Mouse (Mus musculus): ENCODE measurements at regions not wholly inside any gene's neighbourhood (a gene's known extent, or its start where the extent isn't known, plus 50 kb on each side); places are given as distances from the start of the nearest gene placed in this dataset.
"Not testable (repeated sequence)": the region's sequence is repeated elsewhere in the genome, so short reads cannot be mapped to it uniquely, and the experiment has no call there.

DNA sequence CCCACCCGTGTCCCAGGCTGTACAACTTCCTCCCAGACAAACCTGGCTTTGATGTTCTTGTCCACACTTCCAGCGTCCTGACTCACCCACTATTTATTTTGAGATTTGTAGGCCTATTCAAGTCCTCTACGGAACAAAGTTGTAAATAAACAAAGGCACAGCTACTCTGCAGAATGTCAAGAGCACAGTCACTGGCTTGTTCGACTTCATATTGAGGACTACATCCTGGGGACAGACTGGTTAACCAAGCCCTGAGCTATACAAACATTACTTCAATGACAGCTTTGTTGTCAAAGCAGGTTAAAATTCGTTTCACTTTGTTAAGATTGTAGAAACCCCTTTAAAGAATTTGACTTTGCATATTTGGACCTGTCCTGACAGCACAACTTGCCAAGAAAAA lies 190.3 kb upstream of the Ctso start:
- DNase-seq (ENCODE audit: low spot score), result no peak

DNA sequence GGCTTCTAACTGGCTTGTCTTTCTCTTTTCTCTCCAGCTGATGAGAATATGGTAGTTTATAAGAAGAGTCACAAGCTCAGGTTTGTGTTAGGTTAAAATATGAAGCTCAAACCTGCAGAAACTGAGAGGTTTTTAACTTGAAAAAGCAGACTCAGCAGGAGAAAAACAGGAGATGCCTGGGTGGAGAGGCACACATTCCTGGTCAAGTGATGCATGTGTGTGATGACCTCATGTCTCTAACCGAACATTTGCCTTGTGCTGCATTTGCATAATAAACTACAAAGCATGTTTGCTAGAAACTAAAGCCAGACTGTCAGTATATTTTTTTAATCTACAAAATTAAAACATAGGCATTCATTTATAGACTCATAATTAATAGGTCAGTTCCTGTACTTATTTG lies 182.2 kb upstream of the Ctso start:
- DNase-seq (ENCODE audit: low spot score), result no peak

GRCm38 (mm10) chr3:81752955-81753354 lies 179.4 kb upstream of the Ctso start:
- no peak for DNase-seq (ENCODE audit: low spot score)

DNA sequence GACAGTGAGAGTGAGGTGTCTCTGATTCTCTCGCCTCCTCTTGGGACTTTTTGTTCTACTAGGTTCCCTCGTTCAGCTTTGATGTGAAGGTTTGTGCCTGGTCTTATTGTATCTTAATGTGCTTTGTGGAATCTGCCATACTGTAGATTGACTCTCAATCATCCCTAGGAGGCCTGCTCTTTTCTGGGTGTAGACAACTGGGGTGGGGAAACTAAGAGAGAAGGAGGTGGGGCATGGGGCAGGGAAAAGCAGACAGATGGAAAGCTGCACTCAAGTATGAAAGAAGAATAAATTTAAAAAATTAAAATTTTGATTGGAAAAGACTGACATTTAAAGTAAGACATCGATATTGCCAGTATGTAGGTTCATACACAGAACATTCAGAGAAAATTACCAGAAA lies 172.0 kb upstream of the Ctso start:
- DNase-seq (ENCODE audit: low spot score), result no peak

GRCm38 (mm10) chr3:81760914-81761313 lies 171.5 kb upstream of the Ctso start:
- DNase-seq (ENCODE audit: low spot score), result no peak

GRCm38 (mm10) chr3:81771812-81772211 lies 160.6 kb upstream of the Ctso start:
- DNase-seq (ENCODE audit: low spot score), result no peak

DNA sequence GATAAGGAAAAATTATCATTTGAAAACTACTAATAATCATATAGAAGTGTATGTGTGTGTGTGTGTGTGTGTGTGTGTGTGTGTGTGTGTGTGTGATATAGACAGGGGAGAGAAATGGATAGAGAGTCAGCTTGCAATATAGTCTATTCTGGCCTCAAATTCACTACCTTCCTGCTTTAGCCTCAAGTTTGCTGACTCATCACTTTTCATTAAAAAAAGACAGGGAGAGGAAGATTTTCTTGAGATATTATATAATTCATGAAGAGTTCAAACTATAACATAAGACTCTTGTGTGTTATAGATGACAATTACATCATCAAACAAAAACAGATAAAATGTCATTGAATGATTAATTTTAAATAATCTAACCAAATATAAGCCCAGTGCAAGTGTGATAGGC lies 159.4 kb upstream of the Ctso start:
- no peak for DNase-seq (ENCODE audit: low spot score)

DNA sequence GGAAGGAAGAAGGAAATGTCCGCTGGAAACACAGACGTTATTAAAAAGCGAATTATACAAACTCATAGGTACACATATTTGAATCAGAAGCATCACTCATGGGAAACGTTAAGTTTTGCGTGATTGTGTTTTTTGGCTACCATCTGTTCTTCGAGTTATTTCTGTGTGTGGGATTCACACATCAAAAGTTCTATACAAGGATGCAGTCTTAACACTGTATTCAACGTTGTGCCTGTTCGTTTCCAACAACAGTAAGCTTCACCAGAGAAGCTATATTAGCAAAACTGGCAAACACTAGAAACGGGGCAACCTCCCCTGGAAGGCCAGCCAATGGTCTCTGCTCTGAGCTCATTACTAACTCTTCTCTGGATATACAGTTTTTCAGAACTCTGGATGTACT lies 150.3 kb upstream of the Ctso start:
- no peak for DNase-seq (ENCODE audit: low spot score)

DNA sequence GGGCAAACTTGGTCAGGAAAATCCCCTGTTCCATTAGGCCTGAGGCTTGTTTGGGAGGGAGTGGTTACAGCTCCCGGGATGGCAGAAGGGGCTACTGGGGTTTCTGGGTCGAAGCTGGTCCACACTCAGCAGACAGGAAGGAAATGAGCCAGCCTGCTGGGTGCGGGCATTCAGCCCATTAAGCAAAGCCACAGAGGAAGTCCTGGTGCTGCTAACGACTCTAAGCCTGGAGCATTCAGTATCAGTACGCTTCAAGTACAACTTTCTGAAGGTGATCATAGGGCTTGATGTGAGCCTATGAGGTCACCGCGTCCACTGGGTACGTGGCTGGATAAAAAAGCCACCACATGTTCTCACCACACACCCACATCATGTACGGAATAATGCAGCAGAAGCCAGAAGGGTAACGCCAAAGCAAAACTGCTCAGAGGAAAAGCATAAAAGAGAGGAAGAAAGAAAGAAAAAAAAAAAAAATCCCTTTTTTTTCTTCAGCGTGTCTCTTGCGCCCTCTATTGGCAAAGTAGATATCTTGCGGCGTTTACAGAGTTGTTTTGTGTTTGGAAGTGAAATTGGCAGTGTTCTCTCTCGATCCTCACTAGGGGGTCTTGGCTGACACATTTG lies 149.4 kb upstream of the Ctso start:
- DNase-seq (ENCODE audit: low spot score), result peak; percentile 1

- DNase-seq (ENCODE audit: low spot score), result no peak
These were observed 143.5 kb upstream of the Ctso start for GRCm38 (mm10) chr3:81788915-81789314.

DNA sequence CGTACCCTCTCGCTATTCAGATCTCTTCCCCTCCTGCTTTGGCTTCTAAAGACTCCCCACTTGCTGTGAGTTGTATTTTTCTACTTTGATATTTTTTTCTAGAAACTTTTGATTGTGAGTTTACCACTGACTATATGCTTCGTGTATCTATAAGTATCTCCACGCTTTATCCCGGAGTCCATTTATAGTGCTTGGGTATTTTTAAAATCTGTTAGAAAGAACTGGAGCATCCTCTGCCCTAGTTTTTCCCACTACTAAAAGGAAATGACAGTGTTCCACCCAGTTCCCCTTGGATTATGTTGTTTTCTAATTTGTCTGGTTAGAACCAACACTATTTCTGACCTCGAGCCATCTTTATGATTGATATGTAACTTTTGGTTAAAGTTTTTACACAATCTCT lies 142.7 kb upstream of the Ctso start:
- no peak for DNase-seq (ENCODE audit: low spot score)

- no peak for DNase-seq (ENCODE audit: low spot score)
These were observed 130.3 kb upstream of the Ctso start for GRCm38 (mm10) chr3:81802096-81802495.

DNA sequence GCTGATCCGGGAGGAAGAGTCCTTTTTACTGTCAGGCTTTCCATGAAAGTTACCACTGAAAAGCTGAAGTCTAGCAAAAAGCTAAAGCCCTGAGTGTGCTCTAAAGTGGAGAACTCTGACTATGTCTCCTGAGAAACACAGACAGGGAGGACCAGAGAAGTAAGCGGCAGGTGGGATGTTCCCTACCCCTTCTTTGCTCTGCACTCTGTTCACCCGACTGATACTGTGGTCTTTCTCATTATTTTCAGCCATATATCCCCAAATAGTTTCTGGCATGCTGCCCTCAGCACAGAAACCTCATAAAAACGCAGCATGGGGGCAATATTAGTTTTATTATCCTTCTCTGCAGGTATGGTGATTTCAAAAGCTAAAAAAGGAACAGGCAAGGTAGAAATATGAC lies 126.7 kb upstream of the Ctso start:
- no peak for DNase-seq (ENCODE audit: low spot score)

- DNase-seq (ENCODE audit: low spot score), result no peak
These were observed 122.8 kb upstream of the Ctso start for GRCm38 (mm10) chr3:81809604-81810003.

GRCm38 (mm10) chr3:81820304-81820703 lies 112.1 kb upstream of the Ctso start:
- DNase-seq (ENCODE audit: low spot score), result no peak

DNA sequence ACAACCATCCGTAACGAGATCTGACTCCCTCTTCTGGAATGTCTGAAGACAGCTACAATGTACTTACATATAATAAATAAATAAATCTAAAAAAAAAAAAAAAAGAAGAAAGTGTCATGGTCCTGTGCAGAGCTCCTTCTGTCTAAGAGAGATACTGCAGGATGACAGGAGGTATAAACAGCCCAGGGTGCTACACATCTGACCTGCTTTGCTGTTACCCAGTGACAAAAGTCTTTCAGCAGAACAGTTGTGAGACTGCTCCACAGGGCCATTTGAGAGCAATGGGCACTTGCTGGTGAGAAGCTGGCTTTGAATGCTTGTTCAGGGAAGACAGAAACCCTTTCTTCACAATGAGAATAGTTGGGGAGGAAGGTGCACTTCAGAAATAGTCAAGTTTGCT lies 102.9 kb upstream of the Ctso start:
- no peak for DNase-seq (ENCODE audit: low spot score)

DNA sequence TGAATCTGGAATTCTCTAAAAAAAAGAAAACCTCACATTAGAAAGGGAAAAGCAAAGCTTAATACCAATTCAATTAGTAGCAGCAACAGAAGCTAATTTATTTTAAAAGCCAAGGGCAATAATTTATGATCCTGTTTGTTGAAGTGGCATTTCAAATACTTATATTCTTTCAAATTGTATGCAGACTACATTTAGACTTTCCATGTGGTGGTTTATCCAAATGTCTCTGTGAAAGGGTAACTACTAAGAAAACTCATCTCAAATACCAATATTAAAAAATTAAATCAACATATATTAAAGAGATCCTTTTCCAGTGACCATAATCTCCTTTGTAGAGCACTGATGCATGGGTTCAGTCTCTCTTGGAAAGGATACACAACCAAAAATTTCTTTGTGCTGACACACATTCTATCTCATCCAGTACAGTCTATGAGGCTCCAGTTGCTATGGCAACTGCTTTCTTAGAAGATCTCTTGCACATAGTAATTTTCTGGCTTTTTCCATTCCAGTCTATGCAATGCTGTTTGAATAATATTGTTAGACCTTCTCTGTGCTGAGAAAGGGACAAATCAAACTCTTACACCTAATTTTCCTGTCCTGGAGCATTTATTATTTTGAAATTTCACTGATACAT lies 102.3 kb upstream of the Ctso start:
- no peak for DNase-seq (ENCODE audit: low spot score)

DNA sequence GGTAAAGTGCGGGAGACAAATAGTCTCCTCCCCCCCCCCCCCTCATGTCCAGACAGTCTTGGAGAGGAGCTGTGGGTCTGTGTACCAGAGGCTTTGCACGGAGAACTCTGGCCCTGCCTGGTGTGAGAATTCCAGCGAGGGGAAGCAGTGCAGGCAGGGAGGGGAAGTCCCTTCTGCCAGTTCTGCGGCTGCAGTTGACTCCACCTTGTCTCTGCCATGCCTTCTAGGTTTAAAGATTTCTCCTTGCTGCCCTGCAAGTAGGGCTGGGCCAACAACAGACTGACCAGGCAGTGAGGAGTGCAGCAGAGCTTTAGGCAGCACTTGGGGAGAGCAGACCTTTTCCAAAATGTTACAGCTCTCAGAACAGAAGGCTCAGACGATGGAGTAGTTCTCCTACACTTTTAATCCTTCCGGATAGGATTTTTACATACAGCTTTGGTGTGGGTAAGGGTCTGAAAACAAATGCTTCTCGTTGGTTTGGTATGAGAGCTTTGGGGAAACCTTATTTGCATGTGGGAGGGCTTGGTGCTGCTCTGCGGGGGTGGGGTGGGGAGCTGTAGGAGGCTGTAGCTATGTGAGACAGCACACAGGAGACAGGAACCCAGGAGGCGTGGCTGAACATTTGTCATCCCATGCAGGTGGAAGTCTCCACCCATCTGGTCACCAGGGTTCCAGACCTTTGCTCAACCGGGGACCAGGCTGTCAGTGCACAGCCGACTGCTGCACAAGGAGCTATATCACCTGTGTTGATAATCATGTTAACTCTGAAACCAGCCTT lies 96.8 kb upstream of the Ctso start:
- DNase-seq (ENCODE audit: low spot score), result no peak

- DNase-seq (ENCODE audit: low spot score), result no peak
These were observed 95.9 kb upstream of the Ctso start for GRCm38 (mm10) chr3:81836478-81836877.

DNA sequence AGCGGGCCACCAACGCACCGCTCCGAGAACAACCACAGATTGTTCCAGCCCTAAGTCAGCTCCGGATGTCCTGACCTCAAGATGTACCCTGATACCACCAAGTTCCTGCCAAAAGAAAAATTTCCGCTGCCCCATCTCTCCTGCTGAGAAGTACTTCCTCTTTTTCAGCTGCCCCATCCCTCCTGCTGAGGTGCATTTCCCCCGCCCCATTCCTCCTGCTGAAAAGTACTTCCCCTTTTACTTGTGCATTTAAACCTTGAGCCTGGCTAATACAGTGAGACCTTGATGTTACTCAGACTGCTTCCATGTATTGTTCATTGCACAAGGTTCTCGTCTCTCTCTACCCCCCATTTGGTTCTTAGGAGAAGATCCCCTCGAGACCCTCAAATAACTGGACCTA lies 94.3 kb upstream of the Ctso start:
- not testable (repeated sequence) for DNase-seq (ENCODE audit: low spot score)

DNA sequence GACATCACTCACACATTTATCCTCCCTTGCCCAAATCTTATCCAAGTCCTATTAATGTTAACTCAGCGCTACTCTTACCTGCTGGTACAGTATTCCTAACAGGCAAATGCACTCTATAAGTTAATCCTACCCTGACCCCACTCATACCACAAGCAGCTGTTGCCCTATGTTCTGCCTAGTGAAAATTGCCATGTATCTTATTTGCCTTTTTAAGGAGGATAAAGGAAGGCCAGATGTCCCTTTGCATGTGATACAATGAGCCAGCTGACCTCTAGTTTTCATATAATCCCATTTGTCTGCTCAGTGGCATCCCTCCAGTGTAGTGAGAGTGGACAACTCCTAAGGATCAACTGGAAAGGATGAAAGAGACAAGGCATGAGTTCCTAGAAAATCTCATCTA lies 67.9 kb upstream of the Ctso start:
- no peak for DNase-seq (ENCODE audit: low spot score)
